Mouse (Mus musculus) liver, adult 2 months (tissue): ENCODE data around the gene Clasp1.

ENCODE experiments used
- CTCF ChIP-seq: fragments of 200-500 bp; IDR thresholded peaks from 2 replicates; pipeline ENCODE4 v1.5.1; 2011; ENCODE audit warnings: low read depth, low read length, control low read depth
- POLR2A ChIP-seq: fragments of 200-500 bp; IDR thresholded peaks from 2 replicates; pipeline ENCODE4 v1.6.1; 2011; ENCODE audit warnings: low read length, control low read depth; ENCODE audit not compliant: insufficient read depth; ENCODE audit errors: extremely low read depth

DNA sequence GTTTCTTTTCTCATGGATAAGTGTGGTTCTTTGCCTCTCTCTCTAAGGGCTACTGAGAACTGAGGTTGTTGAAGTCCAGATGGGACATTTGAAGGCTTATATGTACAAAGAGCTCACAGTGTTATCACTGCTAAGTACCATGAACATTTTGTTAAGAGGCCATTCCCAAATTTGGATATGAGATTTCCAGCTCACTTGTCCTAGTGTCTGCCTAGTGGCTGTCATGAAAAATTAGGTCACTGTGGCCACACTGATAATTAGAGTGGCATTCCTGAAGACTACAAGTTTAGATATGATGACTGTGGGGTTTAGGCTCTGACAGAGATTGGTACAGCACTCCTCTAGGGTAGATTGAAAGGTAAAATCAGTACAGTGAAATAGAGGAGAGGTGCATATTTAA lies 97.2 kb downstream of the Clasp1 start:
- no peak for TF ChIP-seq CTCF
- TF ChIP-seq POLR2A, result no peak
